Mouse (Mus musculus) MEL (cell line): ENCODE measurements around the gene Cr1l. TPM values are rescaled to one million over a fixed set of nuclear protein-coding genes. Genes with fewer than 3 reads are reported as not detected.
A peak's percentile ranks its signal among the peaks of the same experiment; 100 is the strongest.

Source experiments
- DNase-seq: peaks from one replicate; pipeline ENCODE4 v3.0.0; 2011; ENCODE audit warnings: low read depth, low spot score
- H3K27ac ChIP-seq: 2 replicates; pipeline ENCODE4 v1.5.1; 2012; ENCODE audit warnings: low read depth, mild to moderate bottlenecking, control low read depth, low read length, moderate library complexity; ENCODE audit not compliant: control insufficient read depth
- H3K27me3 ChIP-seq, 2 experiments: fragments of 150-350 bp in 1 of 2; sonication (generic) in 1 of 2; 2 replicates each; pipeline ENCODE4 v1.6.1; 2012; ENCODE audit warnings: low read length in 2 of 2, mild to moderate bottlenecking in 2 of 2, improper control_type of control experiment in 1 of 2, moderate library complexity in 1 of 2; ENCODE audit not compliant: insufficient read depth in 2 of 2, control insufficient read depth in 1 of 2
- H3K36me3 ChIP-seq, 2 experiments: 2 replicates each; pipeline ENCODE4 v1.6.1; 2012 to 2014; ENCODE audit warnings: low read length in 2 of 2, improper control_type of control experiment in 1 of 2, inconsistent platforms in 1 of 2, mild to moderate bottlenecking in 1 of 2; ENCODE audit not compliant: insufficient read depth in 2 of 2, control insufficient read depth in 1 of 2
- H3K4me1 ChIP-seq, 2 experiments: fragments of 150-350 bp in 1 of 2; sonication (generic) in 1 of 2; 2 replicates each; pipeline ENCODE4 v1.6.1; 2012; ENCODE audit warnings: low read length in 2 of 2, improper control_type of control experiment in 1 of 2, mild to moderate bottlenecking in 1 of 2; ENCODE audit not compliant: insufficient read depth in 2 of 2, control insufficient read depth in 1 of 2
- H3K4me3 ChIP-seq, 2 experiments: fragments of 150-350 bp in 1 of 2; sonication (generic) in 1 of 2; 2 replicates each; pipeline ENCODE4 v1.5.1; 2012; ENCODE audit warnings: low read depth in 2 of 2, low read length in 2 of 2, mild to moderate bottlenecking in 2 of 2, moderate library complexity in 2 of 2, control low read depth in 1 of 2, improper control_type of control experiment in 1 of 2; ENCODE audit not compliant: control insufficient read depth in 1 of 2, insufficient read depth in 1 of 2
- H3K79me2 ChIP-seq: 2 replicates; pipeline ENCODE4 v1.6.1; 2012; ENCODE audit warnings: mild to moderate bottlenecking, low read length, moderate library complexity; ENCODE audit not compliant: control insufficient read depth, poor library complexity, insufficient read depth
- H3K9ac ChIP-seq: 2 replicates; pipeline ENCODE4 v1.6.1; 2012; ENCODE audit warnings: low read depth, mild to moderate bottlenecking, control low read depth, low read length, moderate library complexity; ENCODE audit not compliant: control insufficient read depth, poor library complexity, severe bottlenecking
- H3K9me3 ChIP-seq: fragments of 150-350 bp; sonication (generic); replicated peaks from 2 replicates; pipeline ENCODE4 v1.6.1; 2012; ENCODE audit warnings: mild to moderate bottlenecking, low read length, improper control_type of control experiment, moderate library complexity; ENCODE audit not compliant: insufficient read depth
- CHD1 ChIP-seq: IDR thresholded peaks from 2 replicates; pipeline ENCODE4 v1.6.1; 2012; ENCODE audit warnings: low read depth, mild to moderate bottlenecking, inconsistent platforms, low read length, improper control_type of control experiment
- CTCF ChIP-seq, 3 experiments: IDR thresholded peaks in 2 of 3; conservative IDR thresholded peaks in 1 of 3; 2 replicates each; pipeline ENCODE4 v1.5.1; 2011 to 2012; ENCODE audit warnings: low read length in 3 of 3, low read depth in 2 of 3, mild to moderate bottlenecking in 2 of 3, improper control_type of control experiment in 1 of 3, inconsistent platforms in 1 of 3, mixed read lengths in 1 of 3, moderate library complexity in 1 of 3; ENCODE audit not compliant: control insufficient read depth in 1 of 3, insufficient read depth in 1 of 3, poor library complexity in 1 of 3, severe bottlenecking in 1 of 3
- EP300 ChIP-seq, 2 experiments: IDR thresholded peaks; 2 replicates each; pipeline ENCODE4 v1.6.1; 2011; ENCODE audit warnings: improper control_type of control experiment in 2 of 2, low read length in 2 of 2, low read depth in 1 of 2, mild to moderate bottlenecking in 1 of 2
- ETS1 ChIP-seq: IDR thresholded peaks from 2 replicates; pipeline ENCODE4 v1.6.1; 2012; ENCODE audit warnings: low read depth, mild to moderate bottlenecking, inconsistent platforms, low read length, improper control_type of control experiment, moderate library complexity
- GATA1 ChIP-seq: IDR thresholded peaks from 2 replicates; pipeline ENCODE4 v1.6.1; 2011; ENCODE audit warnings: low read depth, low read length, improper control_type of control experiment
- KAT2A ChIP-seq: conservative IDR thresholded peaks from 2 replicates; pipeline ENCODE4 v1.6.1; 2012; ENCODE audit warnings: low read depth, low read length, improper control_type of control experiment, inconsistent platforms
- MAX ChIP-seq: IDR thresholded peaks from 2 replicates; pipeline ENCODE4 v1.6.1; 2011; ENCODE audit warnings: low read length, improper control_type of control experiment
- MEF2A ChIP-seq: IDR thresholded peaks from 2 replicates; pipeline ENCODE4 v1.6.1; 2014; ENCODE audit warnings: low read depth, mild to moderate bottlenecking, inconsistent platforms, low read length, improper control_type of control experiment; ENCODE audit not compliant: poor library complexity, insufficient replicate concordance, severe bottlenecking; ENCODE audit errors: extremely low read depth
- MYB ChIP-seq: IDR thresholded peaks from 2 replicates; pipeline ENCODE4 v1.6.1; 2011; ENCODE audit warnings: mild to moderate bottlenecking, low read depth, low read length, improper control_type of control experiment
- NELFE ChIP-seq: IDR thresholded peaks from 2 replicates; pipeline ENCODE4 v1.6.1; 2011; ENCODE audit warnings: low read depth, low read length, improper control_type of control experiment
- NRF1 ChIP-seq: IDR thresholded peaks from 2 replicates; pipeline ENCODE4 v1.6.1; 2014; ENCODE audit warnings: low read depth, mild to moderate bottlenecking, inconsistent platforms, low read length, improper control_type of control experiment, moderate library complexity; ENCODE audit not compliant: poor library complexity, insufficient read depth, severe bottlenecking
- POLR2A ChIP-seq, 2 experiments: IDR thresholded peaks; 2 replicates each; pipeline ENCODE4 v1.6.1; 2011 to 2012; ENCODE audit warnings: low read length in 2 of 2, mild to moderate bottlenecking in 2 of 2, control low read depth in 1 of 2, improper control_type of control experiment in 1 of 2, low read depth in 1 of 2, moderate library complexity in 1 of 2; ENCODE audit not compliant: control insufficient read depth in 1 of 2, insufficient read depth in 1 of 2, poor library complexity in 1 of 2
- RCOR1 ChIP-seq: IDR thresholded peaks from 2 replicates; pipeline ENCODE4 v1.6.1; 2012; ENCODE audit warnings: low read depth, mild to moderate bottlenecking, inconsistent platforms, low read length, improper control_type of control experiment
- SMC3 ChIP-seq: IDR thresholded peaks from 2 replicates; pipeline ENCODE4 v1.6.1; 2011; ENCODE audit warnings: low read depth, low read length, improper control_type of control experiment
- TAL1 ChIP-seq: IDR thresholded peaks from 2 replicates; pipeline ENCODE4 v1.6.1; 2012; ENCODE audit warnings: mild to moderate bottlenecking, inconsistent platforms, low read length, moderate library complexity, mixed read lengths
- TBP ChIP-seq: IDR thresholded peaks from 2 replicates; pipeline ENCODE4 v1.8.0; 2011; ENCODE audit warnings: low read depth, low read length, improper control_type of control experiment
- TCF12 ChIP-seq: IDR thresholded peaks from 2 replicates; pipeline ENCODE4 v1.6.1; 2014; ENCODE audit warnings: low read depth, mild to moderate bottlenecking, inconsistent platforms, low read length, improper control_type of control experiment, moderate library complexity
- USF2 ChIP-seq, 2 experiments: IDR thresholded peaks; 2 replicates each; pipeline ENCODE4 v1.6.1; 2011 to 2012; ENCODE audit warnings: improper control_type of control experiment in 2 of 2, low read length in 2 of 2, borderline replicate concordance in 1 of 2, inconsistent platforms in 1 of 2, low read depth in 1 of 2, mild to moderate bottlenecking in 1 of 2; ENCODE audit not compliant: insufficient read depth in 1 of 2
- polyA plus RNA-seq, 2 experiments: library from polyadenylated mRNA; stranded (reverse) in 1 of 2; unstranded in 1 of 2; fragments of >175 nt in 1 of 2; fragments of >200 nt in 1 of 2; gene quantifications; 2 replicates each; pipeline versions ENCODE4 v1.2.1 to v1.2.4; 2012; ENCODE audit warnings: low replicate concordance in 2 of 2, low read depth in 1 of 2; ENCODE audit not compliant: insufficient read length in 2 of 2, insufficient read depth in 1 of 2, missing spikeins in 1 of 2
- total RNA-seq: library from RNA; depleted of rRNA; stranded (reverse); fragments of 300-350 nt; gene quantifications from 2 replicates; pipeline ENCODE4 v1.2.3, GENCODE M21; 2012

Gene Cr1l
- total and polyA plus RNA-seq, 3 experiments = 103 to 116 TPM; not detected in 1

DNA sequence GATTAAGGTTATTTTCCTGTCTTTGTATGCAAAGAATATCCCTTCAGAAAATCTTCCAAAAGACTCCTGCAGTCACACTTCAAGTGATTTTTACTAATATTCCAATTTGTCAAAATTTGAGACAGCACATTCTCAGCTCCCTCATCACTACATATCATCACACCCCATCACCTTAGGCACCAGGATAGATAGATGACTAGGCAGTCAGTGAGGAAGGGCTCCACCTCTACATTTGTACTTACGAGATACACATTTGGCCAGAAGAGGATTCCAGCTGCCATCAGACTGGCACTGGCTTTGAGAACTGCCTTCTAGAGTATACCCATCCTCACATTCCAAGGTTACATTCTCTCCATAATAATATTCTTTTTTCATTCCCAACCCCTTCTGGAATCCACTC lies 17.0 kb downstream of the Cr1l start:
- Histone ChIP-seq H3K27ac (no peak overlapping the region), H3K4me1 (peaks cover 0 to 9% of the 10 kb centered on the region in 2 experiments; a peak in 2 of 4 replicates), H3K9me3 (no peaks in the 10 kb centered on the region), H3K9ac (no peak overlapping the region), H3K36me3 (peaks cover 24 to 63% of the 10 kb centered on the region in 2 experiments), H3K79me2 (no peaks in the 10 kb centered on the region), H3K27me3 (no peaks in the 10 kb centered on the region), H3K4me3 (no peak overlapping the region)
- TF ChIP-seq RCOR1 = no peak
- TF ChIP-seq MEF2A = no peak
- TF ChIP-seq GATA1 = peak; percentile 27; the same call in 1 of the 2 replicates
- DNase-seq = no peak

DNA sequence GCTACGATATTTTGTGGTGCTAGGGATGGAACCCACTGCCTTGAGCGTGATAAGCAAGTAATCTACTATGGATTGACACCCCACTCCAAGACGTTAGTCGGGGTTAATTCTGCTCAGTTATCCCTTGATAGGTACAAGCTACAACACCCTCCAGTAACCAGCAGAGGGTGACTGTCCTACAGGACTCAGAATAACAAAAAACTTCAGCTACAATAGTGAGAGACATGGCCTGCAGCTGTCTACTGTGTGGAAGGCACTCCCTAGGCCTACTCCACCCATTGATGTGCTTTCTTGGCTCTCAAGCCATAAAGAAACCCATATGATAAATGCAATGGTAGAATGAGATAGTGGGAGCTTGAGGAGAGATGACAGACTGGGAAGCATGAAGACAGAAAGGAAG lies 17.8 kb downstream of the Cr1l start:
- Histone ChIP-seq H3K27ac (no peak overlapping the region), H3K9me3 (no peaks in the 10 kb centered on the region), H3K9ac (no peak overlapping the region), H3K79me2 (no peaks in the 10 kb centered on the region), H3K4me1 (peaks cover 0 to 4% of the 10 kb centered on the region in 2 experiments; a peak in 2 of 4 replicates), H3K36me3 (peaks cover 19 to 67% of the 10 kb centered on the region in 2 experiments), H3K4me3 (no peak overlapping the region), H3K27me3 (no peaks in the 10 kb centered on the region)
- DNase-seq = peak; percentile 33
- TF ChIP-seq CTCF (IDR thresholded peaks at IDR 0.05 in 2 of 3, conservative IDR thresholded peaks at IDR 0.05 in 1 of 3; ENCODE audit: control insufficient read depth in 1 of 3, insufficient read depth in 1 of 3, low read depth in 2 of 3, low read length in 3 of 3, poor library complexity in 1 of 3, severe bottlenecking in 1 of 3) = peak in 1 of 3 experiments; percentile 17; a peak in 3 of 6 replicates
- TF ChIP-seq KAT2A = no peak

DNA sequence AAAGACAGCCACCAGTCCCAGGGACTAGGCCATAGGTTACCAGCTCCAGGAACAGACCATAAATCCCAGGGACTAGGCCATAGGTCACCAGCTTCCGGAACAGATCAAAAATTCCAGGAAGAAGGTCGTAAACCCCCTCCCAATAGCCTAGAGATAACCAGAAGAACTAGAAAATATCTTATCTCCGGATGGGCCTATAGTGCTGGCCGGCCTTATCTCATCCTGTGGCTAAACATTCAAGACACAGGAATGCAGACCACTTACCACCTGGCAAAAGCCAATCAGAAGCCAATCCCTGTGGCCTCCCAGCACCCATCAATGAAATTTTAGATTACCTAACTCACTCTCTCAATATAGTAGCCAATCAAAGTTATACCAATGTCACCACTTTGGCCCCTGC lies 30.7 kb downstream of the Cr1l start:
- H3K4me3 ChIP-seq = no peak overlapping the region
- no peaks in the 10 kb centered on the region for H3K79me2 ChIP-seq
- no peak for TF ChIP-seq POLR2A (IDR thresholded peaks at IDR 0.05; ENCODE audit: control insufficient read depth in 1 of 2, insufficient read depth in 1 of 2, low read depth in 1 of 2, low read length in 2 of 2, poor library complexity in 1 of 2)
- no peak for TF ChIP-seq NRF1
- peak; percentile 69 for TF ChIP-seq TCF12
- TF ChIP-seq MAX = no peak
- TF ChIP-seq RCOR1 = no peak
- TF ChIP-seq ETS1 = no peak
- TF ChIP-seq MYB = no peak
- no peak for TF ChIP-seq SMC3
- no peak for TF ChIP-seq NELFE
- no peak for TF ChIP-seq USF2 (IDR thresholded peaks at IDR 0.05; ENCODE audit: borderline replicate concordance in 1 of 2, insufficient read depth in 1 of 2, low read depth in 1 of 2, low read length in 2 of 2)
- TF ChIP-seq GATA1 = peak; percentile 57; the same call in 1 of the 2 replicates
- TF ChIP-seq TAL1 = no peak
- peak in 1 of 2 experiments; percentile 43; a peak in 1 of 4 replicates for TF ChIP-seq EP300 (IDR thresholded peaks at IDR 0.05; ENCODE audit: low read depth in 1 of 2, low read length in 2 of 2)
- no peak for TF ChIP-seq CHD1
- no peak for TF ChIP-seq TBP
- TF ChIP-seq, all 39 proteins: peak for 3
- H3K9me3 ChIP-seq = no peaks in the 10 kb centered on the region
- DNase-seq = no peak
- no peaks in the 10 kb centered on the region for H3K27me3 ChIP-seq
- peaks cover 11 to 37% of the 10 kb centered on the region in 2 experiments for H3K36me3 ChIP-seq
- no peak overlapping the region for H3K9ac ChIP-seq
- H3K27ac ChIP-seq = no peak overlapping the region
- H3K4me1 ChIP-seq = peaks cover 0 to 6% of the 10 kb centered on the region in 2 experiments; a peak in 1 of 4 replicates
